Mouse (Mus musculus) cortical plate, adult 2 months (tissue): ENCODE measurements around the gene Atf6.

Source experiments
- CTCF ChIP-seq: fragments of 200-500 bp; IDR thresholded peaks from 2 replicates; pipeline ENCODE4 v1.5.1; 2011; ENCODE audit warnings: mild to moderate bottlenecking, control low read depth, low read length; ENCODE audit not compliant: insufficient read depth; ENCODE audit errors: extremely low read depth
- POLR2A ChIP-seq: fragments of 200-500 bp; IDR thresholded peaks from 2 replicates; pipeline ENCODE4 v1.6.1; 2011; ENCODE audit warnings: mild to moderate bottlenecking, low read length, control low read depth; ENCODE audit not compliant: insufficient read depth; ENCODE audit errors: extremely low read depth

DNA sequence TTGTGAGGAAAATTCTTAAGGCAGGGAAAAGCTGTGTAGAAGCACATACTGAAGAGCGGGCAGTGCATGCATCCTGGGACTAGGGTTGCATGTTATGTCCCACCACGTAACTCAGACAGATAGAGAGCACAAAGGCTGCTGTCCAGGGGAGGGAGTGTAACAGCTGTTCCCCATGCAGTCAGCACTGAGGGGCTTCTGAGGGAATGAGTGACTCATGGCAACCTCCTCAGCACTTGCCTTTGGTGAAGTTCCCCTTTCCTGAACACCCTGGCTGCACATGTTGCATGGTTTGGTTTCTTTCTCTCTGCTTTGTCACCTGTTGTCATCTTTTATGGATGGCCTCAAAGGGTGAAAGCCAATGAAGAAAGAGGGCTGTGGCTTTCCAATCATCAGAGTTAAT is 165.3 kb downstream of the Atf6 start:
- TF ChIP-seq POLR2A (no peak), CTCF (no peak)
